ENCODE assay signal across 31 mouse cellular contexts in genomic region chr17:17865168-17865567, GRCm38 (mm10). TPM values are rescaled to one million over a fixed set of nuclear protein-coding genes. Genes with fewer than 3 reads are reported as not detected.
DNase-seq lines count a peak whose midpoint lies in the region; ATAC-seq and TF ChIP-seq lines count a peak whose summit lies in the region.
"Had no signal": no experiment of that assay in that cellular context is flagged by ENCODE, and none has a peak within 500 bp of the region (broad histone marks: within the 10 kb centered on the region; RNA-seq: fewer than 3 reads in every experiment).

No protein-coding gene starts in this region.

- no peak overlapping the region for H3K4me2 ChIP-seq in liver, embryonic 12.5 days
- H3K4me2 ChIP-seq: embryonic facial prominence, embryonic 15.5 days; forebrain, embryonic 15.5 days; heart, embryonic 13.5 days; hindbrain, embryonic 12.5 days; kidney, embryonic 15.5 days; midbrain, embryonic 12.5 days had no signal

- no peaks in the 10 kb centered on the region for H3K9me3 ChIP-seq in liver, embryonic 12.5 days (replicated peaks)
- H3K9me3 ChIP-seq: embryonic facial prominence, embryonic 15.5 days; forebrain, embryonic 15.5 days; heart, embryonic 13.5 days; hindbrain, embryonic 12.5 days; kidney, embryonic 15.5 days; midbrain, embryonic 12.5 days had no signal

- no peaks in the 10 kb centered on the region for H3K36me3 ChIP-seq in liver, adult 2 months (ENCODE audit: control insufficient read depth, insufficient read depth, low read length)
- H3K36me3 ChIP-seq in liver, embryonic 12.5 days, result no peaks in the 10 kb centered on the region
- H3K36me3 ChIP-seq: midbrain, embryonic 12.5 days had no signal

- no peak overlapping the region for H3K27ac ChIP-seq in liver, adult 2 months (replicated peaks; ENCODE audit: insufficient read depth, low read depth, low read length)
- no peak overlapping the region for H3K27ac ChIP-seq in liver, embryonic 12.5 days
- H3K27ac ChIP-seq: embryonic facial prominence, embryonic 15.5 days; forebrain, embryonic 15.5 days; heart, embryonic 13.5 days; hindbrain, embryonic 12.5 days; kidney, embryonic 15.5 days; left cerebral cortex, adult 2 months; liver, embryonic 14.5 days; midbrain, embryonic 12.5 days; stomach, postnatal 0 days had no signal

- no peaks in the 10 kb centered on the region for H3K79me2 ChIP-seq in liver, adult 2 months (ENCODE audit: control insufficient read depth, insufficient read depth, low read length)

- no peaks in the 10 kb centered on the region for H3K27me3 ChIP-seq in liver, adult 2 months (ENCODE audit: control insufficient read depth, insufficient read depth, low read length)
- no peaks in the 10 kb centered on the region for H3K27me3 ChIP-seq in liver, embryonic 12.5 days (replicated peaks)
- H3K27me3 ChIP-seq: embryonic facial prominence, embryonic 15.5 days; forebrain, embryonic 15.5 days; heart, embryonic 13.5 days; hindbrain, embryonic 12.5 days; kidney, embryonic 15.5 days; midbrain, embryonic 12.5 days had no signal

- no peak overlapping the region for H3K4me3 ChIP-seq in liver, adult 2 months (ENCODE audit: insufficient read depth, low read depth, low read length)
- no peak overlapping the region for H3K4me3 ChIP-seq in liver, embryonic 12.5 days
- H3K4me3 ChIP-seq: embryonic facial prominence, embryonic 15.5 days; forebrain, embryonic 15.5 days; heart, embryonic 13.5 days; hindbrain, embryonic 12.5 days; kidney, embryonic 15.5 days; left cerebral cortex, adult 2 months; midbrain, embryonic 12.5 days had no signal

- peaks cover 2% of the 10 kb centered on the region; the same call in 1 of the 2 replicates for H3K4me1 ChIP-seq in liver, adult 2 months (ENCODE audit: control insufficient read depth, insufficient read depth, low read length)
- no peaks in the 10 kb centered on the region for H3K4me1 ChIP-seq in liver, embryonic 12.5 days
- H3K4me1 ChIP-seq: embryonic facial prominence, embryonic 15.5 days; forebrain, embryonic 15.5 days; heart, embryonic 13.5 days; hindbrain, embryonic 12.5 days; kidney, embryonic 15.5 days; midbrain, embryonic 12.5 days had no signal

- H3K9ac ChIP-seq in liver, adult 2 months (ENCODE audit: low read depth, low read length), result no peak overlapping the region
- H3K9ac ChIP-seq in liver, embryonic 12.5 days, result no peak overlapping the region
- H3K9ac ChIP-seq: embryonic facial prominence, embryonic 15.5 days; forebrain, embryonic 15.5 days; heart, embryonic 13.5 days; hindbrain, embryonic 12.5 days; kidney, embryonic 15.5 days; liver, embryonic 14.5 days; midbrain, embryonic 12.5 days had no signal

- ATAC-seq in liver, embryonic 12.5 days, result no peak
- peak; percentile 84 for ATAC-seq in granulocyte monocyte progenitor cell, adult 5-6 weeks (replicated peaks; ENCODE audit: poor library complexity, severe bottlenecking)
- ATAC-seq in cerebellum, adult (ENCODE audit: insufficient number of reproducible peaks, low FRiP score, low TSS enrichment), result no peak
- ATAC-seq: CD4-positive, CD25-positive, alpha-beta regulatory T cell, adult 4 months; forebrain, embryonic 15.5 days; intestine, postnatal 0 days had no signal

- peak; percentile 22 for DNase-seq in liver, adult 2 months (ENCODE audit: extremely low read depth, low read depth, low spot score)
- DNase-seq in 416B (ENCODE audit: low read depth), result peak; percentile 73
- DNase-seq in monocyte, adult 2 months (ENCODE audit: low read depth in 1 of 2, low spot score in 2 of 2), result peak; percentile 26 to 41
- no peak for DNase-seq in adrenal gland, postnatal 25 days
- DNase-seq: adrenal gland, postnatal 36 days; cerebellum, adult 2 months; cerebellum, postnatal 36 days; gastrocnemius, postnatal 10 days; heart, adult 18-20 months; heart, postnatal 14 days; kidney, postnatal 4 days; right cerebral cortex, postnatal 14 days; thymus, adult 2 months; thymus, postnatal 4 days had no signal

- TF ChIP-seq CTCF in liver, adult 2 months (IDR thresholded peaks at IDR 0.05; ENCODE audit: low read depth, low read length), result no peak

- no peak for TF ChIP-seq POLR2A in liver, adult 2 months (IDR thresholded peaks at IDR 0.05; ENCODE audit: extremely low read depth, insufficient read depth, low read length)

- WGBS in liver, adult 2 months, result 68% methylated on average over 2 of the region's 2 CpGs
- 35% methylated on average over 2 of the region's 2 CpGs for WGBS in liver, embryonic 12.5 days (ENCODE audit: insufficient replicate concordance)

RNA-seq across cellular contexts. Expression of gene Has1, which starts 10.2 kb away (rescaled TPM):
- total RNA-seq in liver, adult 2 months (2014; rRNA removed), result not detected in 2 replicates
- not detected in 2 replicates for polyA plus RNA-seq in liver, adult 2 months (2012; rRNA removed)
- 0.13 and 0.14 TPM in 2 replicates for polyA plus RNA-seq in liver, embryonic 12.5 days (2016; fragmentation: Nextera tagmentation; extraction: Ambion mirVana)
- not detected in 2 replicates for total RNA-seq in granulocyte monocyte progenitor cell, adult 5-6 weeks (2014; fragmentation: Nextera tagmentation)
- total RNA-seq in granulocyte monocyte progenitor cell, adult 5-6 weeks (2017), result not detected in 2 replicates
- total RNA-seq in adrenal gland, postnatal 25 days (2021), result not detected in 2 replicates
- polyA plus RNA-seq: CD4-positive, CD25-positive, alpha-beta regulatory T cell, adult 4 months; liver, embryonic 14.5 days had no signal

RNA-seq across cellular contexts. Expression of gene Fpr1, which starts 18.6 kb away (rescaled TPM):
- 6.3 and 8.5 TPM in 2 replicates for total RNA-seq in liver, adult 2 months (2014; rRNA removed)
- 1.9 and 4.7 TPM in 2 replicates for polyA plus RNA-seq in liver, adult 2 months (2012; rRNA removed)
- 0.61 and 0.92 TPM in 2 replicates for polyA plus RNA-seq in liver, embryonic 12.5 days (2016; fragmentation: Nextera tagmentation; extraction: Ambion mirVana)
- not detected in 2 replicates for total RNA-seq in granulocyte monocyte progenitor cell, adult 5-6 weeks (2014; fragmentation: Nextera tagmentation)
- 1.1 and 2.9 TPM in 2 replicates for total RNA-seq in granulocyte monocyte progenitor cell, adult 5-6 weeks (2017)
- 0.24 TPM in 1 of 2 replicates, not detected in the other for total RNA-seq in adrenal gland, postnatal 25 days (2021)
- total RNA-seq: adrenal gland, postnatal 36 days; ES-E14; heart, adult 18-20 months; heart, postnatal 14 days; left cerebral cortex, adult 2 months had no signal
- polyA plus RNA-seq: CD4-positive, CD25-positive, alpha-beta regulatory T cell, adult 4 months; cerebellum, adult 2 months; forebrain, embryonic 15.5 days; hindbrain, embryonic 12.5 days; limb, embryonic 11.5 days; midbrain, embryonic 12.5 days; neural tube, embryonic 11.5 days had no signal

RNA-seq across cellular contexts. Expression of gene Fpr2, which starts 22.5 kb away (rescaled TPM):
- 2.3 and 2.7 TPM in 2 replicates for total RNA-seq in liver, adult 2 months (2014; rRNA removed)
- 0.49 and 0.98 TPM in 2 replicates for polyA plus RNA-seq in liver, adult 2 months (2012; rRNA removed)
- polyA plus RNA-seq in liver, embryonic 12.5 days (2016; fragmentation: Nextera tagmentation; extraction: Ambion mirVana), result 0.25 and 0.32 TPM in 2 replicates
- not detected in 2 replicates for total RNA-seq in granulocyte monocyte progenitor cell, adult 5-6 weeks (2014; fragmentation: Nextera tagmentation)
- 3.5 and 5.0 TPM in 2 replicates for total RNA-seq in granulocyte monocyte progenitor cell, adult 5-6 weeks (2017)
- total RNA-seq in adrenal gland, postnatal 25 days (2021), result not detected in 2 replicates
- total RNA-seq: adrenal gland, postnatal 36 days; ES-E14; heart, adult 18-20 months; left cerebral cortex, adult 2 months had no signal
- polyA plus RNA-seq: forebrain, embryonic 15.5 days; heart, embryonic 13.5 days; hindbrain, embryonic 12.5 days; intestine, postnatal 0 days; limb, embryonic 11.5 days; midbrain, embryonic 12.5 days; neural tube, embryonic 11.5 days had no signal

RNA-seq across cellular contexts. Expression of gene Fpr3, which starts 22.5 kb away (rescaled TPM):
- not detected in 2 replicates for total RNA-seq in liver, adult 2 months (2014; rRNA removed)
- not detected in 2 replicates for polyA plus RNA-seq in liver, adult 2 months (2012; rRNA removed)
- polyA plus RNA-seq in liver, embryonic 12.5 days (2016; fragmentation: Nextera tagmentation; extraction: Ambion mirVana), result not detected in 2 replicates
- total RNA-seq in granulocyte monocyte progenitor cell, adult 5-6 weeks (2014; fragmentation: Nextera tagmentation), result not detected in 2 replicates
- total RNA-seq in granulocyte monocyte progenitor cell, adult 5-6 weeks (2017), result not detected in 2 replicates
- total RNA-seq in adrenal gland, postnatal 25 days (2021), result not detected in 2 replicates
- total RNA-seq: adrenal gland, postnatal 36 days; ES-E14; gastrocnemius, postnatal 10 days; heart, adult 18-20 months; heart, postnatal 14 days; left cerebral cortex, adult 2 months had no signal
- polyA plus RNA-seq: CD4-positive, CD25-positive, alpha-beta regulatory T cell, adult 4 months; cerebellum, adult 2 months; embryonic facial prominence, embryonic 15.5 days; forebrain, embryonic 15.5 days; heart, embryonic 13.5 days; hindbrain, embryonic 12.5 days; intestine, postnatal 0 days; kidney, embryonic 15.5 days; limb, embryonic 11.5 days; liver, embryonic 14.5 days; midbrain, embryonic 12.5 days; neural tube, embryonic 11.5 days; stomach, postnatal 0 days; thymus, adult 2 months had no signal

RNA-seq across cellular contexts. Expression of gene Spaca6, which starts 38.2 kb away (rescaled TPM):
- 2.9 and 3.1 TPM in 2 replicates for total RNA-seq in liver, adult 2 months (2014; rRNA removed)
- polyA plus RNA-seq in liver, adult 2 months (2012; rRNA removed), result 1.9 and 6.5 TPM in 2 replicates
- polyA plus RNA-seq in liver, embryonic 12.5 days (2016; fragmentation: Nextera tagmentation; extraction: Ambion mirVana), result 5.6 and 6.4 TPM in 2 replicates
- 1.6 and 3.2 TPM in 2 replicates for total RNA-seq in granulocyte monocyte progenitor cell, adult 5-6 weeks (2014; fragmentation: Nextera tagmentation)
- not detected in 2 replicates for total RNA-seq in granulocyte monocyte progenitor cell, adult 5-6 weeks (2017)
- total RNA-seq in adrenal gland, postnatal 25 days (2021), result 82.8 and 108 TPM in 2 replicates
